Mouse (Mus musculus) cerebellum, postnatal 25 days (tissue): ENCODE measurements at regions not wholly inside any gene's neighbourhood (a gene's known extent, or its start where the extent isn't known, plus 50 kb on each side); places are given as distances from the start of the nearest gene placed in this dataset.
A peak's percentile ranks its signal among the peaks of the same experiment; 100 is the strongest.

Experiments
- DNase-seq, 2 experiments: peaks; one replicate each; pipeline ENCODE4 v3.0.0; 2021; ENCODE audit warnings: mixed read lengths in 2 of 2

DNA sequence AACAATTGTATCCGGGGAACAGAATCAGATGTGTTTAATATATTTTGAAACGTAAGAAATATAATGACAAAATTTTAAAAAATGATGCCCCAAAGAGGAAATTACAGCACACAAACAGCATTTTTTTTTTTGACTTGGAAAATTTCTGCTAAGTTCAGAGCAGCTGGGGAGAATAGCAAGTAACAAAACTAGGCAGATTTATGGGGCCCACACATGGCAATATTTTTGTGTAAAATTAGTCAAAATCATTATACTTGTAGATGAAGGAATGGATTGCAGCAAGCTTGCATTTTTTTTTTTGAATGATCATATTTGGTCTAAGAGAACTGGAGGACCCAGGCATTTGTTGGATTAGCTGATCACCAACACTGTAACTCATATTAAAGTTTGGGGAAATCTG, 189.4 kb downstream of the Map2k6 start:
- DNase-seq, result no peak

DNA sequence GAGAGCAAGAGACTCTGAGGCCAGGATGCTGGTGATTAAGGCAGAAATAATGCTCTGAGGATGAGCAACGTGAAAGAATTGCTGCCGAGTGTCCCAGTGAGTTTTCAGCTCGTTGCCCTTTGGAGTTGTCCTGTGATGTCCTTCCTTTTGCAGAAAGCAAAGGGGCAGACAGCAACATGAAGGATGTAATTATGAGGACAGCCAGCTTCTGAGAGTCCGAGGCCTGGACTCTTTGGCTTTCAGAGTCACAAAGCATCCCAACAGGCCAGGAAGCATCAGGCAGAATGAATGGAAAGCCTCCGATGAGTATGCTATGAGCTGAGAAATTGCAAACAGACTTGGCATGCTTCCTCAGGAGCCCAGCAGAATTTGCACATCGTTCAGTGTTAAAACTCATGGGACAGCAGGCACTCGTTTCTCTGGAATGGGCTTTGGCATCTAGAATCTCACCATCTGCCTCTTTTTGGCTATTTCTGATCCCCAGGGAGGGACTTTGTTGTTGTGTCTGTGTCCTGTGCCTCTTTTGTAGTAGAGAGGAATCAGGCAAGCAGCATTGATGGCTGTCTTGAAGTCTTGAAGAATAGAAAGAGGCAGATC, 196.4 kb downstream of the Map2k6 start:
- DNase-seq, result peak; percentile 3 to 4

DNA sequence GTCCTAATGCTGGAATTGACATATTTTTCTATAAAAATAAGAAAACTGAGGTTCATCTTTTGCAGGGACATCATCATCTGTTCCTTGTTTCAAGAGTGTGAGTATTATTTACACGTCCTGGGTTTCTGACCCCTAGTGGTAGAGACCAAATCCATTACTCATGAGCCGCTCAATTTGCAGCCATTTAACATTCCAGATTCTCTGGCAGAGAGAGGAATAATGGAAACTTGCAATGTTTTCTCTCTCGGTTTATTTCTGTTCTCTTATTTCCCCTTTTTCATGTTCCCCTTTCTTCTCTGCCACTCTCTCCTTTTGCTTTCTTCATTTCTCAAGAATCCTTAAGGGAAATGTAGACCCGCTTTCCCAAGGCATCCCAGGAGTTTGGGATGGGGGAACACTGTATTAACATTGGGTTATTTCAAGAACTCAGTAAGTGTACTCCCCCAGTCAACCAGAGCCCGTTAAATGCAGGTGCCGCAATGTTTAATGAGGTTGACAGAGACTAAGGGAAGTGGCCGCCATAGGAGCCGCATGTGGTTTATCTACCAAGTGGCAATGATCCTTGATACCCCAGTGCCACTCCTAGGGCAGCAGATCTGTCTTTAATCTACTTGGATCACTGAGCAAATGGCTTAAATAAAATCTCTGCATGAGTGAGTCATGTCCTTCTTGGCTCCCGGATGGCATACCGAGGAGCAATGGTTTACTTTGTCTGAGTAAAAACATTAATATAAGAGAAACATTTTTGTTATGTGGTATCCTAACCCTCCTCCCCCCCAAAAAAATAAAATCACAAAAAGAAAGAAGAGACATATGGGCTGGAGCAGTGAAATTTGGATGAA, 206.3 kb downstream of the Map2k6 start:
- no peak for DNase-seq

DNA sequence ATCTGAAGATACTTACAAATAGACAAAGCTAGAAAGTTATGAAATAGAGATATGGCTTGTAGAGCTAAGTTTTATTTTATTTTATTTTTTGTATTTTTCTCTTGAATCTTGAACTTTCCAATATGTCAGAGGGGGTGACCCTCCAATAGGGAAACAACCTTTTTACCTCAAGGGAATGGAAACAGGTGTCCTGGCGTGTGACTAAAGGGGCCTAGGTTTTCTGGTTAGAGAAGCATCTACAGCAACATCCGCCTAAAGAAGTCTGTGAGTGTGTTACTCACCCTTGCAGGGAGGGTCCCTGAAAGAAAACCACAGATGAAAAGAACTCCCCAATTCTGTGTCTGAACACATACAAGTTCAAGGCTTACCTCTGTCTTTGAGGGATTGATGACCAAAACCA, 210.4 kb downstream of the Map2k6 start:
- DNase-seq, result no peak

DNA sequence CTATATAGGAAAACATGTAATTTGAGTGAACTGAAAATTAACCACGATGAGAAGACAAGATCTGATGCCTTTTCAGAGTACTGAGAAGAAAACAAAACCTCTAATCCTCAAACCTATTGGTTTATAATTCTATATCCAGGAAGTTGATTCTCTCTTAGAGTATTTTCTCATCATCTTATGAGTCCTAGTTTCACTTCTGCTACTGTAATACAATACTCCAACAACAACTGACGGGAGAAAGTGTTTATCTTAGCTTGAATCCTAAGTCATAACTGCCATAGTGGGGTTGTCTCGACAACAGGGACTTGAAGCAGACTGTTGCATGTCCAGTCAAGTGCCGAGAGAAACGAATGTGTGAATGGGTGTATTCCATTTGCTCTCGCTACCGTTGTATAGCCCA, 211.9 kb downstream of the Map2k6 start:
- no peak for DNase-seq

DNA sequence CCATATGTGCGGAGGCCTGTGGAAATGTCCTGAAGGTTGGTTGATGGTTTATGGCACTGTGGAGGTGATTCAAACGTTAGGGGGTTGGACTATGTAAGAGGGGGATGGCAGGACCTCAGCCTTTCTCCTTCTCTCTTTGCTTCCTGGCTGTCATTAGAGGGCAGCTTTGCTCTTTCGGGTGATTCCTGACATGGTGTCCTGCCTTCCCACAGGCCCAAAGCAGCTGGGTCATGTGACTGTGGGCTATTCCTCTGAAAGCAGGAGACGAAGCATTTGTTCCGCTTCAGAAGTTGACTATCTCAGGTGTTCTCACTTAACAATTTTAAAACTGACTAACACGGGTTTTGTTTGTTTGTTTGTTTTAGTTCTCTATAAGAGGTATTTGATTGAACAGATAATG, 233.1 kb downstream of the Map2k6 start:
- no peak for DNase-seq

DNA sequence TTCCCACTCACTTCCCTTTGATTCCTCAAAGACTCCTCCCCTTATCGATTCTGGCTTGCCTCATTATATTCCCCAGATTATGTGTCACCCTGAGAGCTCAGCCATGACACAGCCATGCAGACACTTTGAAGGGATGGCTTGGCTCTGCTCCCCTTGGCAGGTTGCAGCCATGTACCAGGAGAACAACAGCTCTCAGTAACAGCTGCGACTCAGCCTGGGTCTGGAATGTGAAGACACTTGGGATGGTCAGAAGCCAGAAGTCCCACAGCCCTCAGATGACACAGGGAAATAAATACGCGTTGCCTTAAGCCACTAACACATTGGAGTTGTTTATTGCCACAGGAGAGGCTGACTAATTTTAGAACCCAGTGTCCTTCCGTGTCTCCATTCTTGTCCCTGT, 234.4 kb downstream of the Map2k6 start:
- DNase-seq, result peak; percentile 10 to 17

DNA sequence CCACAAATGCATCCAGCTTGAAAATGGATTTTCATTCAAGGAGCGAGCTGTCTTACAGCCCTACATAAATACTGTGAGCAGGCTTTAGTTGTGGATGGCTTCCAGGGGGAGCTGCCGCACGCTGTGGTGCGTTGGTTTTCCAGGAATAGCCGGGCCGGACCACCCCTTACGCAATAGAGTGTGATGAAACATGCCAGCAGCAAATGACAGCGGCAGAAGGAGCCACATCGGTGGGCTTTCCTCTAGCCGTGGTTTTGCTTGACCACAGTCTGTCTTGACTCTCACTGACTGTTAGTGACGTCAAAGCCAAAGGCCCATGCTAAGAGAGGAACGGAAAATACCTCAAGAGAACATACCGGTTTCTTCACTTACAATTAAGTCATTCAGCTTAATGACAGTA, 243.6 kb downstream of the Map2k6 start:
- no peak for DNase-seq

DNA sequence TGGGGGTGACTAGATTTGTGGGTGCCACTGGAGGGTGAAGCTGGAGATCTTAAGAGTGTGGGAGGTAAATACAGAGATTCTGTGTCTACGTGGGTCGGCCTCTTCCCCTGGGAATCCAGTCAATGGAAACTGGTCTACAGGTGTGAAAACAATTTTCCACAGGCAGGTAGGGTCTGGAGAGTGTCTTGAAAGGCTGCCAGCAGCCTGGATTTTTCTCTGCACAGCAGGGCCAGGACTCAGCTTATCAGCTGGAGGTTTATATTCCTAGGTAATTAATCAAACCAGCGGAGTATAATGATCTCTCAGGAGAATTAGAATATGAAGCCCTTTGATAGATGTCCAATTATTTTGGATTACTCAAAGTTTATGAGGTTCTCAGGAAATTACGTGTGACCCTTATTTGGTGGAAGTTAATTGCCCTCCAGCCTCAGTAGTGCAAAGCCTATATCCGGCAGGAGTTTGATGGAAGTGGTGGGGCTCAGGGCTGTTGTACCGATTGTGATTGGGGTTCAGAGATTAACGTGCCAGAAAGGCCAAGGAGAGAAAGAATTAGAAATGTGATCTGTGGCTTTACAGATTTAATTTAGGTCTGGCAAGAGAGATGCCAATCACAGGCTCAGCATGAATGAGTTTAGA, 250.8 kb downstream of the Map2k6 start:
- DNase-seq, result no peak

DNA sequence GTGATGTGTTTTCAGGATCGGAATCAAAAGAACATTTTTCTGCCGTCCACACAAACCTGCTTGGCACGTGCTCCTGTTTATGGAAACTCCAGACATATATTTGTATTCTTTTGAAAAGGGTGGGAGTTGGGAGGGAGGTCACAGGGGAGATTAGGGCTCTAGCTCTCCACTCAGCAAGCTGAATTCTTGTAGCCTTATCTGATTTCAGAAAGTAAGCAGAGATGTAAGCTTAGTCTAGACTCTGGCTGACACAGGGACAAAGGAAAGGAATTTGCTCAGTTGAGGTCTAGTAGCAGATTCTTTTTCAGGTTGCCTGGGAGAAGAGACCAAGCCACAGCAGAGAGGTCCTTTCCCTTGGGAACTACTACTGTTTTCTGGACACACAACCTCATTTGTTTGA, 253.1 kb downstream of the Map2k6 start:
- DNase-seq, result no peak

DNA sequence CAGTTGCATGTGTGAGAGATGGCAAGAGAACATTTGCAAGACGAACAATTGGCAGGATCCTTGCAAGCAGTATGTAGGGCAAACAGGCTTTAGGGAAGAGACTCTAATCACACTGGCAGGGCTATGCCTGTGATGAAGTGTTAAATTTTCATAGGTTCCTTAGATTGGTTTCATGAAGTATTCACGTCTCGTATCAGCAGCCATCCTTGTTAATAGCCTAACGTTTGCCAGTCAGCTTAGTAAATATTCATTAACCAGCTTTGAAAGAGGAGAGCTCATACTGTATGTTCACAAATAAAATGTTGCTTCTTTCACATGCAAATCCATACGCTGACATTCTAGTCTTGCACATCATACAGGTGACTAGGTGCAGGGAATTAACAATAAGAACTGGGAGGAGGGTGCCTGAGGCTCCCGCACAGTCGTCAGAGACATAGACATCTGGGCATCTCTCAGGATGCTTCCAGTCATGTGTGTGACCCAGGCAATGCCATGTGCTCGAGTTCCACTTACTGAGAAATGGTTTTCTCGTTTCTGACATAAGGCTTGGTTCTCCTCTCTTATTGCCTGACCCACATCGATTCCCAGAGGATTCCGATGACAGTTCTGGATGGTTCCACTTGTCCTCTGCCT, 257.7 kb downstream of the Map2k6 start:
- DNase-seq, result no peak

DNA sequence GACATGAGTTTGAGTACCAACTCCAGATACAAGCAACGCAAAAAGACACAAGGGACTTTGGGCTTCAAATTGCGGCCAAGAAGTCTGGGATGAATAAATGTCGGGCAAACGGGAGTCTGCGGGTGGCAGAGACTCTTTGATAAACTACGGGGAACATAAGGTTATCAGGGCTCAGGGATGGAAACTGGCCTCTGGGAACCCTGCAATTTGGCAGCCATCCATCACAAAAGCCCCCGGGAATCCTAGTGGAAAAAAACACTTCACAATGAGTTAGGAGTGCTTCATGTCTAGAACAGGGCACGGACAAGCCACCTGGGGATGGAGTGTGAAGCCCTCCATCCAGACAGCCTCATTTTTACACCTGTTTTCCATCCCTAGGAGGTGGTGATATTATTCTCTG, 258.9 kb downstream of the Map2k6 start:
- DNase-seq, result no peak

DNA sequence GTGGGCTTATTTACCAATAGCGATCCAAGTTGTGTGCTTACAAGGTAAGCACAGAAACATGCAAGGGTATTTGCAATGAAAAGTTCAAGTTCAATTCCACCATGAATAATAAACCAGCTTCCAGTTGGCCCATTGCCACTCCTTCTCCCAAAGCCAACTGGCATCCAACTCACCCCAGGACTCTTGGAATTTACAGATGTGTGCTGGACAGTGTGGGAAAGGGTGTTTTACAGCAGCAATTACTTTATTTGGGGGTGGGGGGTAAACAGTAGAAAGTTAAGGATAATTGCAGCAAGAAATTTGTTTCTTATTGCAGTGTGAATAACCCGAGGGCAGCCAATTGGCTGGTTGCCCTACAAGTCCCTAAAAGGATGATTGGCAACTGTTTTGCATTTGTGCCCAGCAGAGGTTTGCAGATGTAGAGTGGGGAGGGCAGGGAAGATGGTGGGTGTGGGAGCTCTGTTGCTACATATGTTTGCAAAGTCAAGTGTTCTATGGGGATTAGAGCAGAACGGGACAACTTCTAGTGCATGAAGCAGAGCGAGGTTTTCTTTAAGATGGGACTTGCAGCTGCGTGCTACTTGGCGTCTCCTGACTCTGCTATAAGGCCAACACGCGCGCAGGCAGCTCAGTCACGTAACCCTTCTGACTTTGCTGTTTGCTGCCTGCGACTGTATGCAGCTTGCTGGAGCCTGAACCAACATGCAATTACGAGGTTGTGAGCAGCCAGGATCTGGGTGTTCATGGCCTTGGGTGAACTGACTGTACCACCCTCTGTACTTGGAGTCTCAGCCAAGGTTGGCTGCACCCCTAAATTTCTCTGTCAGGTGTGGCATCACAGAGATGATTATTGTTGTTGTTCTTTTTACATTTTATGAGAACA, 271.9 kb downstream of the Map2k6 start:
- DNase-seq, result no peak

DNA sequence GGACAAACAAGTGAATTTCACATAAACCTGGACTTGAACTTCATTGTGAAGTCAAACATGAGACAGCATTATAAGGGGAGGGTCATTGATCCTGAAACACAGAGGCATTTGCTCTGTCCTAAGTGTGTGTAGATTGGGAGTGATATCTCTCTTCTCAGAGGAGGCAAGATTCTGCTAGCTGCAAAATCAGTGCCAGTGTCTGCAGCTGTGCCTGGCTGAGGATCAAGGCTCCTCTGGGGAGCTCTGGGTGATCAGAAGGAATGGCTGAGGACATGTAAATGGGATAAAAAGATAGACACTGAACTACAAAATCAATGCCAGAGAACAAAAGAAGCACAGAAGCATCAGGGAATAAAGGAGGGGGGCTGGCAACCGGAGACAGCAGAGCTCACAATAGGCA, 274.0 kb downstream of the Map2k6 start:
- no peak for DNase-seq

DNA sequence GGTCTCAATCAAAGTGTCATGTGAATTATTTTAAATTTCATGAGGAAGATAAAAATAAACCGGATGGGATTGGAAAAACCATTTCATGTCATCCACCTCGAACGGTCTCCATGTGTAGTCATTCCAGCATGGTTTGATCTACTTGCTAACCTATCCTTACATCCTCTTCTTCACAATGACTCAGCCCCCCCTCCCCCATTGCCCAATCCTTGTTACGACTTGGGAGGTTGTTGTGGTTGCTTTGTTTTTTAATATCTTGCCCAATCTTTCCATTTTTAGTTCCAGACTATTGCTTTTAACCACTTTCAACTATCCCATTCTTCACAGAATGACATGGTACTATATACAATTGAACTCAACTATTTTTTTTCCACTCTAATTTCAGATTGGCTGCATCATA, 275.0 kb upstream of the Kcnj16 start:
- no peak for DNase-seq

DNA sequence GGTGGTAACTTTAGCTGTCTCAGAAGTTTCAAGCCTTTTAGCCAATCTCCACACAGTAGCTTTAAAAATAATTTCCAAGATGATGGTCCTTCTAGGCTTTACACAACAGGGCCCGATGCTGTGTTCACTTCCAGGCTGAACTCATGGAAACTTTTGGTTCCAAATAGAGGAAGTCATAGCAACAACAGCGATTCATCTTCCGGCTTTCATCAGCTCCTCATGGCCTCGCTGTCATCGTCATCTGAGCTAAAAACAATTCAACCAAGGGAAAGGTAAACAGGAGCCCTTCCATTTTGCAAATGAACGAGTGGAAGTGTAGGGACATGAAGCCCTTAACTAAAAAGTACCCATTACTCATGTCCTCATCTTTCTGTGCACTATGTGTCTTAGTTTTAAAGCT, 270.8 kb upstream of the Kcnj16 start:
- no peak for DNase-seq

DNA sequence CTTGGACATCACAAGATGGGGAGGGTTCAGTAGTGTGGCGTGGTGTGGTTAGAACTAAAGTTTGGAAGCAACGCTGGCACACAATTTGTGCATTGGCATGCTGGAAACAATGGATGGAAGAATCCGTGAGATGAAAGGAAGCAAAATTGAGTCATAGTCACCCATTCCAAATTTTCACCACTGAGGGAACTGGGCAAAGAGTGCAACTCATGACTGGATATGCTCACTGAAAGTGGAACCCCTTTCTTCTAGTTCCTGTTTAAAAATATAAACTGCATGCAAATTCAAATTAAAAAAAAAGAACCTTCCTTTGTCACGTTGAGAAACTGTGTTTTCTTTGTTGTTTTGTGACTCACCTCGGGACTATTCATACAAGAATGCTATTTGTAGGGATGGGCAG, 269.5 kb upstream of the Kcnj16 start:
- no peak for DNase-seq

DNA sequence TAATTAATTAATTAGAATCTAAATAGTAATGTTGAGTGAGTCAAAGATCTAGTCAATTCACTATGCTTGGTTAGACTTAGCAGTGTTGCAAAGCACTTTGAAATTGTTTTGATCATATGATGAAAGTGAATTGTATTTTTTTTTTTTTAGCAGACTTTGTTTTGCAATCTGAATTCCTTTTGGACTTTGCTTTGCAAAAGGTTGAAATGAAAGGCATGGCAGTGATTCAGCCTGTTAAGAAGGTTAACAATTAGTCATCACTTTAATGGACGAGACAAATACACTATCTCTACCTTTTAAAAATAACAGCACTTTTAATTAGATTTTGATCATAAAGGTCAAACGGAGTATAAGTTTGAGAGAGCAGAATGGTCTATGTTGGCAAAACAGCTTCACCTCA, 266.9 kb upstream of the Kcnj16 start:
- no peak for DNase-seq

DNA sequence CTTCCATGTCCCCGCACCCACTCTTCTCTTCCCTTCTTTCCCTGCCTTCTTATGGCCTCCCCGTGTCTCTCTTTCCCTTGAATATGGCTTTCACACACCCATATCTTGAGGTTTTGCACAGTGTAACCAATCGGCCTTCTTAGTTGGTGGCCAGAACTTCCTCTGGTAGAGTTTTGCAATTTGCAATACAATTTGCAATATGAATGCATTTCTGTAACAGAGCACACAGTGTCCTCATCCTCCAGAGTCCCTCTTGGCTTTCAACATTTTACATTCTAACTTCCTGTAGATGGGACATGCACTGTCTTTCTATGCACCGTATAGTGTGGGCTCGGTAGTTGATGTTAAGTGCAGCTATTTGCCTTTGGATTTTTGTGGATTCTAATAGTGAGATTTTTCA, 265.7 kb upstream of the Kcnj16 start:
- DNase-seq, result no peak

DNA sequence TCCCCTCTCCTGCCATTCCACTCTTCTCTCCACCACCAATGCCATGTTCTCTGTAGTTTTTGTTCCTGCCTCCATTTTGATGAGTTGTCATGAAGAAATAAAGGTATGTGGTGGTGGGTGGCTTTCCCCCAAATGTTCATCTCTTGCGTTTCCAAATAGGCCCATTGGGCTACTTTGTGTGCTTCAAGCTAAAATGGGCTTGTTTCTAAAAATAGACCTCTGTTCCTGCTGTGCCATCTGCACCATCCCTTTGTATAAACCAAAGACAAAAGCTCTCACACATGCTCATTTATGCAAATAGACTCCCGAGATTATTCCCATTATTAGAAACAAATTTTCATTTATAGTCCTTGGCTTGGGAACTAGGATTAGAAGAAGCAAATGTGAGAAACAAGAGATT, 264.3 kb upstream of the Kcnj16 start:
- DNase-seq, result no peak

DNA sequence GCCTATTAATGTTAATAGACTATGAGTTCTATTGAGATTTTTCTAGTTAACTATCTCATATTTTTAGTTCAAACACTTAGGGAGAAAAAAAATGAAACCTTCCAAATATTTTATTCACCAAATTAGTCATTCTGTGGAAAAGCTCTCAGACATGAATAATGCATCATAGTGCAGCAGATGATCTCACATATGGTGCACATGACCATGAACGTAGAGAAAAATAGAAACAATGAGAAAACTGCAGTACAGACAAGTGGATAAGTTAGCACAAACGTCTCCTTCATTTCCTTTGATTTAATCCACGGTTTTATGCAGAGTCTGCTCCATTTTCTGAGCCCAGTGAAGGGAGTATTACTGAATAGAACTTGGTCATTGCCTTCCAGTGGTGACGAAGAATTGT, 260.5 kb upstream of the Kcnj16 start:
- no peak for DNase-seq

DNA sequence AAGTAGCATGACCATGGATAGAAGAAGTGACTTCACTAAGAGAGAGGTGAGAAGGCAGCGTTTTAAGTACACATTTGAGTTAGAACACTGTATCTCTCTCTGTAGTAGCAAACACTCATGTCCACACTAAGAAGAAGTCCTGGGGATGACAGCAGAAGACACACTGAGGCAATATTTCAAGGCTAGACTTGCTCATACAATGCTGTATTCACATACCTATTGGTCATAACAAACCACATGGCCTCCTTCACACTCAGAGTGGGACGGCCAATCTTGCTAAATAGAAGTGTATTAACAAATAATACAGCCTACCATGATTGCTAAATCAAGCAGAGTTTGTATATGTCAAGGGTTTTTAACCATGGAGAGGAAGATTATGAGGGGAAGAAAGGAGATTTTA, 252.5 kb upstream of the Kcnj16 start:
- no peak for DNase-seq

DNA sequence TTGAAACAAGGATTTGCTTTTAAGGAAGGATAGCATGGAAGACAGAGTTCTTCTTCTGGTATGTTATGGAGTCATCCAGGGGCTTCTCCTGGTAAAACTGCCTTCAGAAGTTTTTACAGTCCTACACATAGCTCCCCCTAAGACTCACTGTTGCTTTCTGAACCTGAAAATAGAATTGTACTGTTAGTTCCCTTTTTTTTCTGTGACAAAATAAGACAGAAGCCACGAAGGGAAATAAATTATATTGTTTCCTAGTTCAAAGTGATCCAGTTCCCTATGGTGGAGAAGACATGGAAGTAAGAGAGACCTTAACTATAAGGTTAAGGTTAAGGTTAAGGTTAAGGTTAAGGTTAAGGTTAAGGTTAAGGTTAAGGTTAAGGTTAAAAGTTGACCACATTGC, 251.5 kb upstream of the Kcnj16 start:
- no peak for DNase-seq
